Mouse (Mus musculus) midbrain, embryonic 13.5 days (tissue): ENCODE measurements around the gene Grid2. TPM values are rescaled to one million over a fixed set of nuclear protein-coding genes. Genes with fewer than 3 reads are reported as not detected.

ENCODE experiments used
- ATAC-seq: fragments of 200-750 bp; cut with Nextera tagmentation; 2 replicates; pipeline ENCODE4 v1.8.0; 2017; ENCODE audit warnings: mild to moderate bottlenecking, moderate TSS enrichment, moderate library complexity
- H3K27ac ChIP-seq: fragments of 300-500 bp; sonication (generic); 2 replicates; pipeline ENCODE4 v1.5.1; 2015; ENCODE audit warnings: inconsistent platforms, mild to moderate bottlenecking, moderate library complexity
- H3K27me3 ChIP-seq: fragments of 300-500 bp; sonication (generic); 2 replicates; pipeline ENCODE4 v1.6.1; 2015; ENCODE audit warnings: mild to moderate bottlenecking, inconsistent platforms
- H3K36me3 ChIP-seq: fragments of 300-500 bp; sonication (generic); 2 replicates; pipeline ENCODE4 v1.6.1; 2015; ENCODE audit warnings: mild to moderate bottlenecking, inconsistent platforms
- H3K4me1 ChIP-seq: fragments of 300-500 bp; sonication (generic); replicated peaks from 2 replicates; pipeline ENCODE4 v1.6.1; 2015; ENCODE audit warnings: inconsistent platforms
- H3K4me2 ChIP-seq: fragments of 300-500 bp; sonication (generic); replicated peaks from 2 replicates; pipeline ENCODE4 v1.6.1; 2015; ENCODE audit warnings: moderate library complexity, mild to moderate bottlenecking, inconsistent platforms
- H3K4me3 ChIP-seq: fragments of 300-500 bp; sonication (generic); replicated peaks from 2 replicates; pipeline ENCODE4 v1.5.1; 2015; ENCODE audit warnings: mild to moderate bottlenecking, inconsistent platforms
- H3K9ac ChIP-seq: fragments of 300-500 bp; sonication (generic); replicated peaks from 2 replicates; pipeline ENCODE4 v1.6.1; 2015; ENCODE audit warnings: mild to moderate bottlenecking, inconsistent platforms
- H3K9me3 ChIP-seq: fragments of 300-500 bp; sonication (generic); 2 replicates; pipeline ENCODE4 v1.6.1; 2016; ENCODE audit warnings: mild to moderate bottlenecking, inconsistent platforms
- WGBS: fragments of 180-500 bp; shearing (Covaris S2); methylation state at CpG from one replicate; pipeline ENCODE4 v1.1.7; 2015; 5-methylcytosine and 5-hydroxymethylcytosine counted together
- polyA plus RNA-seq: library from polyadenylated mRNA; unstranded; fragments of >200 nt; fragmentation: Nextera tagmentation; extraction: Ambion mirVana; gene quantifications from 2 replicates; pipeline ENCODE4 v1.2.1, GENCODE M21; 2015

Grid2 gene
- 7.6 and 8.1 TPM in 2 replicates for polyA plus RNA-seq

DNA sequence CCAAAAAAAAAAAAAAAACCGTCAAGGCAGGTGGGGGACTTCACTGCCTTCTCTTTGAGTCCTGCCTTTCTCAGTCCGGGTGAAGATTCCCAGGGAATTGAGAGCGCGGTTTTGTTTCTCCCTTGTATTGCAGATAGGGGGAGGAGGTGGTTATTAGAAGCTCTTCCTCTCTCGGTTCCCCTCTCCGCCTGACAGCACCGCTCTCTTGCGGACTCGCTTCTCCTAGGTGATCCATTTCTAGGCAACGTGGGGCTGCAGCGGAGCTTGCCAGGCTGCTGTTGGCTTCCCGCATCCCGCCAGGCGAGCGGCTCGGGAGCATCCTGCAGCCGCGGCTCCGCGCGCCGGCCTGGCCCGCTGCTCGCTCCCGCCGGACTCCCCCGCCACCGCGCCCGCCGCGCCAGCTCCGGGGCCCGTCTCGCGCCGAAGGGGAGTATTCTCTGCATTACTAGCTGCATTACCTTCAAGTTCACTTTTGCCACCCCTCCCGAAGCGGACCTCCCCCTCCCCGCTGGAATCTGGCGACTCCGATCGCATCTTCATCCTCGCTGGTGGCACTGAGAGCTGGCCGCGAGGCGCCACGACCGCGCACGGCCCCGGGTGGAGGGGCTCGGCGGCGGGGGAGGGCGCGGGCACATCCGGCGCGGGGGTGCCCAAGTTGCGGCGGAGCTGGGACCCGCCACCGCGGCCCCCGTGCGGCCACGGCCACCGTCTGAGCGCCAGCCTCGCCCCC, at the start of gene Grid2:
TSS of gene Grid2 (plus strand) at position 51 of the 730 bp plus-strand sequence.
- H3K27me3 ChIP-seq, result no peaks in the 10 kb centered on the region; the same call in 1 of the 2 replicates
- 0% methylated on average over 59 of the region's 71 CpGs for WGBS
- no peaks in the 10 kb centered on the region for H3K36me3 ChIP-seq
- H3K9me3 ChIP-seq, result no peaks in the 10 kb centered on the region
- peaks cover 31% of the 10 kb centered on the region for H3K4me1 ChIP-seq
- peak; percentile 83 for ATAC-seq
- peak within 1 kb of the TSS; percentile 82 for H3K9ac ChIP-seq
- H3K4me3 ChIP-seq, result peak within 1 kb of the TSS; percentile 80
- H3K4me2 ChIP-seq, result peak within 1 kb of the TSS; percentile 91
- H3K27ac ChIP-seq, result peak within 1 kb of the TSS; percentile 85

DNA sequence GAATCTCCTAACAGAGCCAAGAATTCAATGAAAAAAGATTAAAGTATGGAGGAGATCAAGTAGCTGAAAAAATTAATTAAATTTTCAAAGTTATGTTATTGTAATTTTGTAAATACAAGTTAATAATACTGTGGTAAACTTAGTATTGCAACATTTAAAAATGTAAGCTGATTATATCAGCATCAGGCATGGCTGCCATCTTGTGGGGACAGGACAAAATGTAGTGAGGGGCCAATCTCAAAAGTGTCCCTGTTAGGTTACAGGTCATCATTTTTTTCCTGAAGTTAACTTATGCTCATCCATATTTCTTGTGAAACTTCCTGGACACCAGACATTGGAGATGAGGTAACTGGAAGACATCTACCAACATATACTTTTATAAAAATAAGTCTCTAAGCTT, 4.9 kb upstream of the Grid2 start:
- H3K9ac ChIP-seq, result no peak overlapping the region
- no peaks in the 10 kb centered on the region for H3K9me3 ChIP-seq
- no peak overlapping the region for H3K4me2 ChIP-seq
- H3K27me3 ChIP-seq, result no peaks in the 10 kb centered on the region; the same call in 1 of the 2 replicates
- H3K36me3 ChIP-seq, result no peaks in the 10 kb centered on the region
- ATAC-seq, result no peak
- H3K27ac ChIP-seq, result no peak overlapping the region
- H3K4me3 ChIP-seq, result no peak overlapping the region
- peaks cover 5% of the 10 kb centered on the region; the same call in 1 of the 2 replicates for H3K4me1 ChIP-seq

DNA sequence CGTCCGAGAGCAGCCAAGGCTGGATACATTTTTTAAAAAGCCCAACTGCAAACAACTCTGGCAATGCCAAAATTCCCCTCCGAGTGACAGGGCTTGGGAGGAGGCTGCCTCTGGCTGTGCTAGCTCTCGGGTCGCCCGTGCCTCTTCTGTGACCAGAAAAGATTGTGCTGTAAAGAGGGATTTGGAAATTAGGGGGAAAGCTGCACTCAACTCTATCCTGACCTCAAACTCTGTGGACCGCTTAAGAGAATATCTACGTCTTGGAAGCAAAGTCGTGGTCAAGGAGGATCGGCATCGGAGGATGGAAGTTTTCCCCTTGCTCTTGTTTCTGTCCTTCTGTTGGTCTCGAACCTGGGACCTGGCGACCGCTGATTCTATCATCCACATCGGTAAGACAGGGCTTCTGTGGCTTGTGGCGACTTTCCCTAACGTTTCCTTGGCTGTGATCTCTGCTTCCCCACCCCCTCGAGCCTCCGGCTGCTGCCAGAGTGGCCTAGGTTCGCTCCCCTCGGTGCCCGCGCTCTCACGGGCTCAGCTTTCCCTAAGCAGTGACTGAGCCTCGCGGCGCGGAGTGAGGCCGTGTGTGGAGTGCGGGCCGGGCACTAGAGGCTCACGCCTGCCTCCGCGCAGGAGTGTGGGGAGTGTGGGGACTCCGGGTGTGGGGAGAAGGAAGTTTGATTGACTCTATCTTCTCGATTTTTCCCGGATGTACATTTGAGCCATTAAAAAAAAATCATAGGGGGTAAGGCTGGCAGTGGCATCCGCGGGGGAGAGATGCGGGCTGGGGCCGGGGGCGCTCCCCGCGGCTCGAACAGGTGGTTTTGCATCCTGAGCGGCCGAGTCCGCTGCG, 1.1 kb downstream of the Grid2 start:
- peak overlapping the region; percentile 80 for H3K4me3 ChIP-seq
- peak overlapping the region; percentile 85 for H3K27ac ChIP-seq
- no peaks in the 10 kb centered on the region; the same call in 1 of the 2 replicates for H3K27me3 ChIP-seq
- peak overlapping the region; percentile 82 for H3K9ac ChIP-seq
- WGBS, result under 1% methylated on average over 48 of the region's 49 CpGs
- H3K4me1 ChIP-seq, result peaks cover 31% of the 10 kb centered on the region
- no peaks in the 10 kb centered on the region for H3K36me3 ChIP-seq
- ATAC-seq, result peak; percentile 79
- no peaks in the 10 kb centered on the region for H3K9me3 ChIP-seq
- H3K4me2 ChIP-seq, result peak overlapping the region; percentile 91

DNA sequence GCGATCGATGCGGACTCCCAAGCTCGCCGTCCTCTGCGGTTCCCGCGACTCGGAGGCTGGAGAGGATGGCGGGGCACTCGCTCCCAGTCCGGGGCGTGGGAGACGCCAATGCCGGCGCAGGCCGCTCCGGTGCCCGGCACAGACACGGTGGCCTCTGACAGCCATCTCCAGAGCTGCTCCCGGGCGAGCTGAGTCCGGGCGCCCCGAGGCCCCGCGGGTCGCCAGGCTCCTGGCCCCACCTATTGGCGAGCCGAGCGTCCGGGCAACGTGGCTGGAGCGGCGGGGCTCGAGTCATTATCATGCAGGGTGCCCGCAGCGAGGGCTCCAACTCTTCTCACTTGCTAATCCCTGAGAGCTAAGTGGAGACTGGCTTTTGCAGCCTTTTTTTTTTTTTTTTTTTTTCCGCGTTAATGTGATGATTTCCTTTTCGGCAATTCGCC, 1.8 kb downstream of the Grid2 start:
- Histone ChIP-seq H3K4me3 (peak overlapping the region; percentile 80), H3K9ac (peak overlapping the region; percentile 82), H3K4me1 (peaks cover 31% of the 10 kb centered on the region), H3K36me3 (no peaks in the 10 kb centered on the region), H3K27ac (peak overlapping the region; percentile 85), H3K9me3 (no peaks in the 10 kb centered on the region), H3K4me2 (peak overlapping the region; percentile 91), H3K27me3 (no peaks in the 10 kb centered on the region; the same call in 1 of the 2 replicates)
- ATAC-seq, result peak; percentile 82
- WGBS, result under 1% methylated on average over 42 of the region's 42 CpGs

DNA sequence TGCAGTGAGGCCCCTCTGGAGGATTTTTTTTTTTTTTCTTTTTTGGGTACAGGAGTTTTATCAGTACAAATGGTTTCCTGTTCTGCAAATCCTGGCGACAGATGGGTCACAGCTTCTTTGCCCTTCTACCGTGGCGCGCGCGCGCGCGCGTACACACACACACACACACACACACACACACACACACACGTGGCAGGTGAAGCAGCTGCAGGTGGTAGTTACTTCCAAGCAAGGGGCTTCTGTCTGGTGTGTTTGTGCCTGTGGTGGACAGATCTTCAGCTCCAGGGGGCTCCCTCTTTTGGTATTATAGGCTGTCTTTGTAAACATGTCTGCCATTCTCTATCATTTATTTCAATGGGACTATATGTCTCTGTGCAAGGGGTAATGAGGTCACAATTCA, 2.2 kb downstream of the Grid2 start:
- peak overlapping the region; percentile 82 for H3K9ac ChIP-seq
- H3K27ac ChIP-seq, result peak overlapping the region; percentile 85
- no peaks in the 10 kb centered on the region; the same call in 1 of the 2 replicates for H3K27me3 ChIP-seq
- H3K4me2 ChIP-seq, result peak overlapping the region; percentile 91
- WGBS, result 1% methylated on average over 11 of the region's 11 CpGs
- peaks cover 31% of the 10 kb centered on the region for H3K4me1 ChIP-seq
- no peaks in the 10 kb centered on the region for H3K36me3 ChIP-seq
- peak; percentile 7; the same call in 1 of the 2 replicates for ATAC-seq
- H3K9me3 ChIP-seq, result no peaks in the 10 kb centered on the region
- H3K4me3 ChIP-seq, result peak overlapping the region; percentile 80

DNA sequence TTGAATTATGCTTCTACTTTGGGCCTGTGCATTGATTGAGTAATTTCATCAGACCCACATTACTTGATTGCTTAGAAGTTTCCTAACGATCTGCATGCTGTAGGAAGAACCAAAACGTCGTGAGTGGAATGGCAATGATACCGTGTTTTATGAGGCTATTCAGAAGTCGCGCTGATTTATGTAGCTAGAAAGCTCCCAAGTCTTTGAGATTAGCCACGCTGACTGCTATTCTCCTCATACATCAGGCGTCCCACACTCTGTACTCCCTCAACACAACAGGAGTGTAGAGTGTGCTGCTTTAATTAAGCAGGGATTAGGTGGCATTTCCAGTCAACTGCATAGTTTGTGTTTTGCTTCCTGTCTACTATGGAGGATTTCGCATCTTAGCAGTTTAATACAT, 4.1 kb downstream of the Grid2 start:
- peak; percentile 24; the same call in 1 of the 2 replicates for ATAC-seq
- peak overlapping the region; percentile 26 for H3K4me2 ChIP-seq
- no peaks in the 10 kb centered on the region for H3K27me3 ChIP-seq
- H3K9me3 ChIP-seq, result no peaks in the 10 kb centered on the region
- WGBS, result 18% methylated on average over 9 of the region's 9 CpGs
- H3K9ac ChIP-seq, result no peak overlapping the region
- no peak overlapping the region for H3K27ac ChIP-seq
- 0 out of 2 replicates have a peak overlapping the region, but pooled peaks have one; percentile 0 for H3K4me3 ChIP-seq
- H3K4me1 ChIP-seq, result peaks cover 31% of the 10 kb centered on the region
- H3K36me3 ChIP-seq, result no peaks in the 10 kb centered on the region

DNA sequence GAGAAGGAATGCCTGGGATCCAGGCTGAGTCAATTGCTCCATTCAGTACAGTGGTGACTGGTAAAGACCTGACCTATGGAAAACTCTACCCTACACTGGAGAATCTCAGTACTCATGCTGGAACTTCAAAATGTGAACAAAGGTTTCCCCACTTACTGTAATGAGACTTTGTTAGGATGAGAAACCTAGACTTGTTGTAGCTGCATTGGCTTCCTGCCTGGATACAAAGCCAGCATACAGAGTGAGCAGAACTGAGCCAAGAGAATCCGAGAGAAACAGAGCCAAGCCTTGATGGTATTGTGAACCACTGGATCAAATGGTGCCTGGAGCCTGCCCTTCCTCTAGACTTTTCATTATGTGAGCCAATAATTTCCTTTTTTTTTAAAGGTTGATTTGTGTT, 28.7 kb downstream of the Grid2 start:
- Histone ChIP-seq H3K27ac (no peak overlapping the region), H3K36me3 (no peaks in the 10 kb centered on the region), H3K27me3 (no peaks in the 10 kb centered on the region), H3K4me1 (no peaks in the 10 kb centered on the region), H3K4me3 (no peak overlapping the region), H3K9me3 (no peaks in the 10 kb centered on the region), H3K9ac (no peak overlapping the region), H3K4me2 (no peak overlapping the region)
- ATAC-seq, result no peak
- WGBS, result 78% methylated on average over 1 of the region's 1 CpGs

DNA sequence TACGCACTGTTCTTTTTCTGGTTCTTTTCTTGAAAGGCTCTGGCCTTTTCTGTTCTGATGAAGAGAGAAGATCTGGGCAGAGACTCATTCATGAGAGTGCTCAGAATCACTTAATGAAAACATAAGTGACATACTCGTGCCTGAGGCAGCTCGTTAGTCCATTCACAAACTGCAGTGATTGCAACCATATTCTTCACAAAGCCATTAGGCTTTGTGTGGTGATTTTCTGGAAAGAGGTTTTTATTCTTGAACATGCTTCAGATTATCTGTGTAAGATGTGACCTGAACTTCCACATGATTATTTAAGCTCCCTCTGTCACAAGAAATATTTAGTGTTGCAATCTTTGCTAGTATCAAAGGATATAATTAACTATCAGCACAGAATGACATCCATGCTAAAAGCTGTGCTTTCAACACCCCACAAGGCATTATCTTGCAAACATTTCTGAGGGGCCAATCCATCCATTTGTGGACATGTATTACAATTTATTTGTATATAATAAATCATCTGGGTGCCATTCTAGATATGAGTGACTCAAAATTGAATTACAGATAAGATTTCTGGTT, 86.8 kb downstream of the Grid2 start:
- no peaks in the 10 kb centered on the region for H3K9me3 ChIP-seq
- WGBS, result 66% methylated on average over 3 of the region's 3 CpGs
- H3K27ac ChIP-seq, result no peak overlapping the region
- no peak for ATAC-seq
- no peak overlapping the region for H3K4me2 ChIP-seq
- no peak overlapping the region for H3K9ac ChIP-seq
- H3K36me3 ChIP-seq, result no peaks in the 10 kb centered on the region
- H3K27me3 ChIP-seq, result no peaks in the 10 kb centered on the region
- H3K4me3 ChIP-seq, result no peak overlapping the region
- H3K4me1 ChIP-seq, result no peaks in the 10 kb centered on the region

DNA sequence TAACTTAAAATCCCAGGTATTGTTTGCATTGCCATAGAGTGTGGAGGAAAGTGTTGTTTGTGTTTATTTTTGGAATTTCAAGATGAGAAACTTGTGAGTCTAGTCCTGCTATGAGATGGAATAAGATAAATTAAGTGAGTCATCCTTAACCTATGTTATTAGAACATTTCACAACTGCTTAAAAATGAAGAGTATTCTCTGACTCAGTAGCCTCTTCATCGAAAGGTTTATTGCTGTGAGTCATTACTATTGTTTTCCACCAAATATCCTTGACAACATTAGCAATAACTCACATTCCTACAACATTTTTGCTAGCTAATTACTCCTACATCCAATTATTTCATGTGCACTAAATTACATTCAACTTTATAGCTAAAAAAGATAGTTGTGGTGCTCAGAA, 91.3 kb downstream of the Grid2 start:
- no peak for ATAC-seq
- H3K4me1 ChIP-seq, result no peaks in the 10 kb centered on the region
- H3K36me3 ChIP-seq, result no peaks in the 10 kb centered on the region
- no peaks in the 10 kb centered on the region for H3K9me3 ChIP-seq
- no peak overlapping the region for H3K9ac ChIP-seq
- H3K27me3 ChIP-seq, result no peaks in the 10 kb centered on the region
- H3K27ac ChIP-seq, result no peak overlapping the region
- WGBS, result 90% methylated on average over 1 of the region's 1 CpGs
- no peak overlapping the region for H3K4me2 ChIP-seq
- no peak overlapping the region for H3K4me3 ChIP-seq

DNA sequence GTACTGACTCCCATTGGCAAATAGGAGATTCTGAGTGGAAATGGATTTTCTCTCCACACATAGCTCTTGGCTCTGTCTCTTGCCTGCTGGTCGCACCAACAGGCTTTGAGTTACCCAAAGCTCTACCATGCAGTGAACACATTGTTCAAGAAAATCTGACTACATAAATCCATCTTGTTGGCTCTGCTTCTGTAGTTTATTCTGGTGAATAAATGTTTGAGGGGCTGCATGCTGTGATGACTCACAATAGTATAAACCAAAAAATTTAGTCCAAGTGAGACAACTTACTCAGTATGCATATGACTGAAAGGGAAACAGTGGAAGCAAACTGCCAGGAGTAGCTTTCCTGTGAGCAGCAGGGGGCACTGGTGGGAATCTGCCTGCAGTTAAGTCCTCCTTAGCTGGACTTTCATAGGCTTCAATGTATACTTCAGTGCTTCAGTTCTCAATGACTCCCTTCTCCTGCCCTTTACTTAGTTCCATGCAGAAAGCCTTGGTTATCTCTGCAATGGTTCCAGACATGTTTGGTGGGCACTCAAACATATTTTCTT, 125.5 kb downstream of the Grid2 start:
- WGBS, result 69% methylated on average over 1 of the region's 1 CpGs
- Histone ChIP-seq H3K9me3 (no peaks in the 10 kb centered on the region), H3K4me2 (no peak overlapping the region), H3K4me1 (no peaks in the 10 kb centered on the region), H3K36me3 (no peaks in the 10 kb centered on the region), H3K4me3 (no peak overlapping the region), H3K27me3 (no peaks in the 10 kb centered on the region), H3K27ac (no peak overlapping the region), H3K9ac (no peak overlapping the region)
- ATAC-seq, result no peak

DNA sequence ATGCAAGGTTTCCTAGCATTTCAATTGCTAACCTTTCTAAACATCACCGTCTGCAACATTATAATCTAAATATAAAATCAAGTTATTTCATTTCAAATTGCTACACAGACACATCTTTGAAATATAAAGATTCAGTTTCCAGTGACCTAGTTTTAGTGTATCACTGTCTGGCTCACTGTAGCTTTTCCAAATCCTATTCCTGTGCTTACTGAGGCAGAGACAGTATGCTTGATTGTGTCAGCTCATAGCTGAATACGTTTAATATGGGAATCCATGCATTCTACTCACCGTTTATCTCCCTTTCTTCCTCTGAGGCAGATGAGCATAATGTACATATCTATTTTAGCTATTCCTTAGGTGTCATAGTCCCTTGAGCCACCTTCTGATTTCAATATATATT, 146.0 kb downstream of the Grid2 start:
- H3K9me3 ChIP-seq, result no peaks in the 10 kb centered on the region

More for the DNA sequence above, 146.0 kb downstream of the Grid2 start:
- Histone ChIP-seq H3K27ac (no peak overlapping the region), H3K9ac (no peak overlapping the region), H3K27me3 (no peaks in the 10 kb centered on the region), H3K4me1 (no peaks in the 10 kb centered on the region), H3K4me2 (no peak overlapping the region), H3K36me3 (no peaks in the 10 kb centered on the region), H3K4me3 (no peak overlapping the region)
- WGBS, result 81% methylated on average over 3 of the region's 3 CpGs
- ATAC-seq, result no peak
